Mouse (Mus musculus): ENCODE results near the gene Galnt10. TPM values are rescaled to one million over a fixed set of nuclear protein-coding genes. Genes with fewer than 3 reads are reported as not detected.

The Galnt10 gene
- polyA plus RNA-seq, 1 experiment, result 19.4 TPM

DNA sequence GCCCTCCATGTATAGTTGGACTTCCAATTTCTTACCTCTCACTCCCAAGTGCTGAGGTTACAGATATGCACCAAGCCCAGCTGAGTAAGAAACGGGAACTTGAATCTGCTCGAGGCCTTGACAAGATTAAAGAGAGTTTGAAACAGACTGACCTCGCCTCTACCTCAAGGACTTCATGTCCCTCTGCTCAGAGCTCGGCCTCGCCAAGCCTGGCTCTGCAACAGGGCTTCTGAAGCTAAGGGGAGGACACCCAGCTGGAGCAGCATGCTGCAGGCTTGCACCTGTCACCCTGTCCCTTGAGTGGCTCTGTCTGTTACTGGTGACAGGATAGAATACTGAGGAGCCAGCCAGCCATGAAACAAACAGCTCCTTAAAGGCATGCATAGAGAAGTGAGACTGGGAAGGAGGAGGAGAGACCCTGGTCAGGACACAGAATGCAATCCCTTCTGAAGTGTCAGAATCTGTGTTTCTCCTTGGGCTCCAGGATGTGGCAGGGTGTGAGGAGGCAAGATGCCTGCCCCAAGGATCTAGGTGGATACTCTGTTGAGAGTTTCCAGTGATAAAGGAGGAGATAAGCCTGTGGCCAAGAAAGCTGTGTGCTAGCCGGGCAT, 11.2 kb upstream of the Galnt10 start:
- 28% methylated on average over 6 of the region's 6 CpGs for WGBS
- H3K36me3 ChIP-seq (ENCODE audit: control insufficient read depth, insufficient read depth, low read length), result no peaks in the 10 kb centered on the region
- H3K27ac ChIP-seq (ENCODE audit: insufficient read depth, low read length), result no peak overlapping the region
- DNase-seq (ENCODE audit: low read depth in 1 of 2, low spot score in 2 of 2), result peak in 1 of 2 experiments; percentile 3
- no peak overlapping the region for H3K4me3 ChIP-seq (ENCODE audit: extremely low read depth, insufficient read depth, insufficient read length)
- H3K27me3 ChIP-seq (ENCODE audit: control insufficient read depth, insufficient read depth, low read length), result no peaks in the 10 kb centered on the region
- peaks cover 4% of the 10 kb centered on the region; the same call in 1 of the 2 replicates for H3K4me1 ChIP-seq (ENCODE audit: control insufficient read depth, insufficient read depth, insufficient read length)
- TF ChIP-seq CTCF (IDR thresholded peaks at IDR 0.05; ENCODE audit: extremely low read depth, insufficient read depth, insufficient read length, insufficient replicate concordance) (no peak), POLR2A (IDR thresholded peaks at IDR 0.05; ENCODE audit: low read depth, low read length) (no peak)

DNA sequence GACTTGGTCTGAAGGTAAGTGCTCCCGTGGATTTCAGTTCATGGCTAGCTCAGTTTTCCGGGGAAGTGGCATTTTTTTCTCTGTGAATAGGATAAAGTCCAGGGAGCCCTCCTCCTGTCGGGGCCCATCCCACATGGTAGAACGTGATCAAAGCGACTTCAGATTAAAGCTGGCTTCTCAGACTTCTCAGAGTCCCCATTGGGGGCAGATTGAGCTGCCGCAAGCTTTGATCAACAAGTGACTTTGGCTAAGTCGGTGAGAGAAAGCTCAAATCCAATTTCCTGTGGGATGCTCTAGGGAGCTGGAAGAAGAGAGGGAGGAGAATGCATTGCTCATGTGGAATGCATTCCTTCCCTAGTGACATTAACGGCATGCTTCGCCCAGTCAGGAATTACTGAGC, 10.1 kb upstream of the Galnt10 start:
- no peak for DNase-seq (ENCODE audit: low read depth in 1 of 2, low spot score in 2 of 2)
- Histone ChIP-seq H3K4me3 (ENCODE audit: extremely low read depth, insufficient read depth, insufficient read length) (no peak overlapping the region), H3K36me3 (ENCODE audit: control insufficient read depth, insufficient read depth, low read length) (no peaks in the 10 kb centered on the region), H3K27me3 (ENCODE audit: control insufficient read depth, insufficient read depth, low read length) (no peaks in the 10 kb centered on the region), H3K27ac (ENCODE audit: insufficient read depth, low read length) (no peak overlapping the region), H3K4me1 (ENCODE audit: control insufficient read depth, insufficient read depth, insufficient read length) (peaks cover 4% of the 10 kb centered on the region; the same call in 1 of the 2 replicates)
- 76% methylated on average over 9 of the region's 9 CpGs for WGBS
- TF ChIP-seq CTCF (IDR thresholded peaks at IDR 0.05; ENCODE audit: extremely low read depth, insufficient read depth, insufficient read length, insufficient replicate concordance), result no peak
- no peak for TF ChIP-seq POLR2A (IDR thresholded peaks at IDR 0.05; ENCODE audit: low read depth, low read length)

DNA sequence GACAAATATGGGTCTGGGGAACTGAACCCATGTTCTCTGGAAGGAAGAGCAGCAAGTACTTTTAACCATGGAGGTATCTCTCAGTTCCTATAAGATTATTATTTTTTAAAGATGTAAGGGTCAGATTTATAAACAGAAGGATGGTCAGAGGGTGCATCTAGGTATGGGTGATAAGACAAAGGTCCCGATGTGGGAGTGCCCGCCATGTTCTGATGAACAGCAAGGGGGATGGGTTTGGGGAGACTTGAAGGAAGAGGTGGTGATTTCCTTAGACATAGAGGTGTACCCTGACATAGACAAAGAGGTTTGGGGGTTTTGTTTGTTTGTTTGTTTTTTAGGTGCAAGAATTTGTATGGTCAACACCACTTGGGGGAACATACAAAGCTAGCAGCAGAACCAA, 1.6 kb upstream of the Galnt10 start:
- Histone ChIP-seq H3K36me3 (ENCODE audit: control insufficient read depth, insufficient read depth, low read length) (0 out of 2 replicates have a peak, but pooled peaks cover 2% of the 10 kb centered on the region), H3K27me3 (ENCODE audit: control insufficient read depth, insufficient read depth, low read length) (no peaks in the 10 kb centered on the region), H3K27ac (ENCODE audit: insufficient read depth, low read length) (no peak overlapping the region; the same call in 1 of the 2 replicates), H3K4me1 (ENCODE audit: control insufficient read depth, insufficient read depth, insufficient read length) (peaks cover 12% of the 10 kb centered on the region), H3K4me3 (ENCODE audit: extremely low read depth, insufficient read depth, insufficient read length) (peak overlapping the region; percentile 91; the same call in 1 of the 2 replicates)
- DNase-seq (ENCODE audit: low read depth in 1 of 2, low spot score in 2 of 2), result peak in 1 of 2 experiments; percentile 0
- 63% methylated on average over 2 of the region's 2 CpGs for WGBS
- no peak for TF ChIP-seq POLR2A (IDR thresholded peaks at IDR 0.05; ENCODE audit: low read depth, low read length)
- no peak for TF ChIP-seq CTCF (IDR thresholded peaks at IDR 0.05; ENCODE audit: extremely low read depth, insufficient read depth, insufficient read length, insufficient replicate concordance)

DNA sequence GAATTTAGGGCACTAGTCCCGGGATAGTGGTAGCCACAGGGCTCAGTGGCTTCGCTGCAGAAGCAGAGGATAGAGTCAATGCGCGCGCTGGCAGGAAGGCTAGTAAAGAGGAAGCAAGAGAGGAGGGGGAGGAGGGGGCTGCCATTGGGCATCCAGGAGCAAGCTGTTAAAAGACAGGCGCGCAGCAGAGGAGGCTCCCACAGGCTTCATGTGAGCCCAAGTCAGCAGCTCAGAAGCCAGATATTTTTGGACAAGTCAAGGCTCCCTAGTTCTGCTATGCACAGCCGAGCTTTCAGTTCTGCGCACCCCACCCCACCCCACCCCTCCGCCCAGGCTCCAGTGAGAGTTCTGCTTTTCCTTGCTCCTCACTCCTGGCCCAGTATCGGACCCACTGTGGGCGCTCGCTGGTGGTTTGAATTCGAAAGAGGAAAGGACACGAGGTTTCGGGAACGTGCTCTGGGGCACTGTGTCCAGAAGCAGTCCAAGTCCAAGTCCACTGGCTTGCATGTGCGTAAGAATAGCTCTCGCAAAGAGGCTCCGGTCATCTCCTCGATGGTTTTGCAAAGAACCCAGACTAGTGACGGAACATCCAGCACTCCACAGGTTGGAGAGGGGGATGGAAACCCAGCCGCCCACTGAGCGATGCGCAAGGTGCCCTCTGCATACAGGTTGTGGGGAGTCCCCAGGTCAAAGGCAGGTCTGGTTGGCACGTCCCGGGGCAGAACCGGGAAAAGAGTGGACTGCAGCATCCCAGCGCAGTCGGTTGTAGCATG, 811 bp upstream of the Galnt10 start:
- Histone ChIP-seq H3K4me1 (ENCODE audit: control insufficient read depth, insufficient read depth, insufficient read length) (peaks cover 19% of the 10 kb centered on the region), H3K36me3 (ENCODE audit: control insufficient read depth, insufficient read depth, low read length) (0 out of 2 replicates have a peak, but pooled peaks cover 2% of the 10 kb centered on the region), H3K27me3 (ENCODE audit: control insufficient read depth, insufficient read depth, low read length) (no peaks in the 10 kb centered on the region), H3K4me3 (ENCODE audit: extremely low read depth, insufficient read depth, insufficient read length) (peak overlapping the region; percentile 91), H3K27ac (ENCODE audit: insufficient read depth, low read length) (peak overlapping the region; percentile 97)
- DNase-seq (ENCODE audit: low read depth in 1 of 2, low spot score in 2 of 2), result peak; percentile 28 to 55
- TF ChIP-seq CTCF (IDR thresholded peaks at IDR 0.05; ENCODE audit: extremely low read depth, insufficient read depth, insufficient read length, insufficient replicate concordance), result no peak
- TF ChIP-seq POLR2A (IDR thresholded peaks at IDR 0.05; ENCODE audit: low read depth, low read length), result no peak
- WGBS, result under 1% methylated on average over 30 of the region's 30 CpGs

DNA sequence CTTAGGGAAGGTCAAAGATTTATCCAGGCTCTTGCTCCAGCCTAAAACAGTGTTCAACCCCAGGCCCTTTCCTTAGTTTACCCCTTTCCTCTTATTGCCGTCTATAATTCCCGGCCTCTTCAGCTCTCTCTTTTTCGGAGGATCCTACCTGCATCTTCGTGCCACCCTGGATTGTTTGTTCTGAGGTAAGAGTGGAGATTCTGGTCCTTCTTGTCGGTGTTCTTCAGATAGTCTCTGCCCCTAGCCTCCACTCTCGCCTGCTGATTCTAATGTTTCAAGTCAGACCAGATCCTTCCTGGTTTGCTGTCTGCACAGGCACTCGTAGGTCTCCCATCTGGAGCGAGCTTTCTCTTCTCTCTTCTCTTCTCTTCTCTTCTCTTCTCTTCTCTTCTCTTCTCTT, 605 bp downstream of the Galnt10 start:
- TF ChIP-seq POLR2A (IDR thresholded peaks at IDR 0.05; ENCODE audit: low read depth, low read length) (no peak), CTCF (IDR thresholded peaks at IDR 0.05; ENCODE audit: extremely low read depth, insufficient read depth, insufficient read length, insufficient replicate concordance) (no peak)
- H3K27ac ChIP-seq (ENCODE audit: insufficient read depth, low read length), result 0 out of 2 replicates have a peak overlapping the region, but pooled peaks have one; percentile 63
- peaks cover 30% of the 10 kb centered on the region for H3K4me1 ChIP-seq (ENCODE audit: control insufficient read depth, insufficient read depth, insufficient read length)
- H3K27me3 ChIP-seq (ENCODE audit: control insufficient read depth, insufficient read depth, low read length), result no peaks in the 10 kb centered on the region
- 0 out of 2 replicates have a peak, but pooled peaks cover 2% of the 10 kb centered on the region for H3K36me3 ChIP-seq (ENCODE audit: control insufficient read depth, insufficient read depth, low read length)
- peak in 1 of 2 experiments; percentile 5 for DNase-seq (ENCODE audit: low read depth in 1 of 2, low spot score in 2 of 2)
- peak overlapping the region; percentile 91 for H3K4me3 ChIP-seq (ENCODE audit: extremely low read depth, insufficient read depth, insufficient read length)
- WGBS, result 23% methylated on average over 8 of the region's 8 CpGs

DNA sequence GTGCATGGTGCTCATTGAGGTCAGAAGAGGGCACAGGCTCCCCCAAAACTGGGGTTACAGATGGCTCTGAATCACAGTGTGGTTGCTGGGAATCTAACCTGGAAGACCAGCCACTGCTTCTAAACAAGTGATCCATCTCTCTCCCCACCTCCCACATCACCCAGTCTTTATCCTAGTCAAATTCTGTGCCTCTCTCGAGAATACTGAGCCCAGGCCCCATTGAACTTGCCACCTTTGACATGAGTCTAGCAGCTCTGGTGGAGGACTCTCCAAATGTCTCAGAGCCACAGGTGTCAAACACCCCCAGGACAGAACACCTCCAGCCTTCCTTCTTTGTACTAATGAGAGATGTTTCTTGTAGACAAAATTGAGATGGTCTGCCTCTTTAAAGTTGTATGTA, 1.2 kb downstream of the Galnt10 start:
- H3K36me3 ChIP-seq (ENCODE audit: control insufficient read depth, insufficient read depth, low read length), result 0 out of 2 replicates have a peak, but pooled peaks cover 2% of the 10 kb centered on the region
- peaks cover 31% of the 10 kb centered on the region for H3K4me1 ChIP-seq (ENCODE audit: control insufficient read depth, insufficient read depth, insufficient read length)
- H3K4me3 ChIP-seq (ENCODE audit: extremely low read depth, insufficient read depth, insufficient read length), result peak overlapping the region; percentile 32
- no peak for TF ChIP-seq CTCF (IDR thresholded peaks at IDR 0.05; ENCODE audit: extremely low read depth, insufficient read depth, insufficient read length, insufficient replicate concordance)
- TF ChIP-seq POLR2A (IDR thresholded peaks at IDR 0.05; ENCODE audit: low read depth, low read length), result no peak
- no peak overlapping the region for H3K27ac ChIP-seq (ENCODE audit: insufficient read depth, low read length)
- 36% methylated on average over 1 of the region's 1 CpGs for WGBS
- H3K27me3 ChIP-seq (ENCODE audit: control insufficient read depth, insufficient read depth, low read length), result no peaks in the 10 kb centered on the region
- DNase-seq (ENCODE audit: low read depth in 1 of 2, low spot score in 2 of 2), result peak in 1 of 2 experiments; percentile 1

Measured in spleen, adult 2 months (tissue).